Mouse (Mus musculus) C2C12 (cell line): Measurements from ENCODE around the gene Rcan1. TPM values are rescaled to one million over a fixed set of nuclear protein-coding genes. Genes with fewer than 3 reads are reported as not detected.

Source experiments
- H3K27me3 ChIP-seq: one replicate; pipeline ENCODE4 v1.6.1; 2011; ENCODE audit not compliant: control insufficient read depth, insufficient read depth, insufficient read length
- H3K36me3 ChIP-seq: one replicate; pipeline ENCODE4 v1.6.1; 2011; ENCODE audit not compliant: control insufficient read depth, insufficient read depth
- H3K4me3 ChIP-seq: one replicate; pipeline ENCODE4 v1.5.1; 2011; ENCODE audit warnings: mild to moderate bottlenecking, control low read depth; ENCODE audit not compliant: poor library complexity, insufficient read depth, severe bottlenecking
- H3K79me2 ChIP-seq: one replicate; pipeline ENCODE4 v1.6.1; 2011; ENCODE audit not compliant: control insufficient read depth, insufficient read depth
- H3K79me3 ChIP-seq: one replicate; pipeline ENCODE4 v1.6.1; 2011; ENCODE audit warnings: low read depth, control low read depth
- H3ac ChIP-seq: one replicate; pipeline ENCODE3; 2011; ENCODE audit warnings: low read depth; ENCODE audit not compliant: control insufficient read depth, insufficient read length
- CEBPB ChIP-seq: IDR thresholded peaks from one replicate; pipeline ENCODE4 v1.6.1; 2011; ENCODE audit warnings: low read depth, mild to moderate bottlenecking, control low read depth, moderate library complexity
- CTCF ChIP-seq: IDR thresholded peaks from one replicate; pipeline ENCODE4 v1.5.1; 2011; ENCODE audit not compliant: control insufficient read depth, insufficient read depth, insufficient read length
- FOSL1 ChIP-seq: IDR thresholded peaks from one replicate; pipeline ENCODE4 v1.8.0; 2011; ENCODE audit warnings: mild to moderate bottlenecking, low read length; ENCODE audit not compliant: poor library complexity, insufficient read depth, severe bottlenecking
- MAX ChIP-seq: IDR thresholded peaks from one replicate; pipeline ENCODE4 v1.6.1; 2011; ENCODE audit warnings: mild to moderate bottlenecking, control low read depth
- MYOD1 ChIP-seq: IDR thresholded peaks from one replicate; pipeline ENCODE4 v1.6.1; 2011; ENCODE audit warnings: low read depth; ENCODE audit not compliant: control insufficient read depth, insufficient read length
- MYOG ChIP-seq: IDR thresholded peaks from one replicate; pipeline ENCODE4 v1.6.1; 2011; ENCODE audit not compliant: control insufficient read depth, insufficient read length; ENCODE audit errors: extremely low read depth
- USF1 ChIP-seq: IDR thresholded peaks from one replicate; pipeline ENCODE4 v1.6.1; 2011; ENCODE audit warnings: low read depth, mild to moderate bottlenecking, control low read depth, moderate library complexity
- polyA plus RNA-seq: library from polyadenylated mRNA; unstranded; fragments of >200 nt; fragmentation: generic; extraction: Trizol; gene quantifications from one replicate; pipeline ENCODE4 v1.2.1, GENCODE M21; 2012; ENCODE audit warnings: missing spikeins

The Rcan1 gene
- polyA plus RNA-seq, 1 experiment, result 17.4 TPM

DNA sequence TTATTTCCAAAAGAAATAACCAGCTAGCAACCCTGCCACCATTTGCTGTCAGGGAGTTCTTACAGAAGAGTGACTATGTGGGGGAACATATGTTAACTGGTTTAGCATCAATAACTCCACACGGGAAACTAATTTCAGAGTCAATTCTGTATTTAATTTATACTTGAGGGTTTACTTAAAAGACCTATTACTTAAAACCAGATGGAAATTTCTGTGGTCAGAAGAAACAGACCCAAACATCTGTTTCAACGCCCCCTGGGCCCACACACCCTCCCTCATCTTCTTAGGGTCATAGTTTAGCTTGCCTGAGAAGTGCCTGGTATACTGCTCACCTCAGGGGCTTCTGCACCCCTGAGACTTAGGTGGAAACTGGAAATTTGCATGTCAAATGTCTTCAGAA lies 116.8 kb downstream of the Rcan1 start:
- no peak overlapping the region for H3ac ChIP-seq
- TF ChIP-seq USF1, result no peak
- TF ChIP-seq MAX, result no peak
- TF ChIP-seq FOSL1, result no peak
- TF ChIP-seq CTCF, result no peak
- no peak for TF ChIP-seq MYOG
- TF ChIP-seq MYOD1, result no peak
- TF ChIP-seq CEBPB, result no peak
- H3K79me2 ChIP-seq, result no peaks in the 10 kb centered on the region
- peaks cover 17% of the 10 kb centered on the region for H3K27me3 ChIP-seq
- no peaks in the 10 kb centered on the region for H3K79me3 ChIP-seq
- H3K36me3 ChIP-seq, result no peaks in the 10 kb centered on the region
- H3K4me3 ChIP-seq, result no peak overlapping the region

DNA sequence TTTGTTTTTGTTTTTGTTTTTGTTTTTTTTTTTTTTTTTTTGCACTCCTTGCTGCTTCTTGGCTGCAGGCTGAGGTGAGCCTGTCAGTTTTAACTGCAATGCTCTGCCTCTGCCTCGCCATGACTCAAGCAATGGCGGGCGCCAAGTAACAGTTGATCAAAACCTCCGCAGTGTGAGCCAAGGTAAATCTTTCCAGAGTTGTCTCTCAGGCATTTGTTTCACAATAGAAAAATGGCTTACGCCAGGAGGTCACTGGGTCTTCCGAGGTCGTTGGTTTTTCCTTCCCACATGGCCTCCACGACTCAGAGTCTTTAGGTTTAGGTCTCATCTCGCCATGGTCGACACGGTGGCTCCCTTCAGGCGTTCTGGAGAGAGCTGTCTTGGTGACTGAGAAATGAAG lies 117.4 kb downstream of the Rcan1 start:
- no peak overlapping the region for H3K4me3 ChIP-seq
- H3ac ChIP-seq, result no peak overlapping the region
- no peaks in the 10 kb centered on the region for H3K36me3 ChIP-seq
- no peaks in the 10 kb centered on the region for H3K79me2 ChIP-seq
- no peaks in the 10 kb centered on the region for H3K79me3 ChIP-seq
- peaks cover 15% of the 10 kb centered on the region for H3K27me3 ChIP-seq
- no peak for TF ChIP-seq MAX
- TF ChIP-seq MYOD1, result no peak
- TF ChIP-seq FOSL1, result no peak
- TF ChIP-seq MYOG, result no peak
- no peak for TF ChIP-seq CTCF
- TF ChIP-seq CEBPB, result no peak
- no peak for TF ChIP-seq USF1

DNA sequence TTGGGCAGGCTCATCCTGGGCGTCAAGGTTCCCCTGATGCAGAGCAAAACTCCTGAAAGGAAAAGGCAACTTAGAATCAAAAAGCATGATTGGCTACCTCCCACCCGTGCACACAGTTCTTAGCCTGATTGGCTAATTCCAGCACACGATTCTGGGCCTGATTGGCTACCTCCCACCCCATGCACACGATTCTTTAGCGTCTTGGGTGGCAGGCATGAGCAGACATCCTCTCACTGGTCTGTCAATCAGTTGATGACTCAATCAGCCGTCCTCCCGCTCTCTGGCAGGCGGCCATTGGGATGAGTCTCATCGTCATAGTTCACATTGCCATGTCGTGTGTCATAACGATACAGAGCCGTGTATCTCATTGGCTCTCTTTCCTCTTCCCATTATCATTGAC lies 121.7 kb downstream of the Rcan1 start:
- Histone ChIP-seq H3K36me3 (no peaks in the 10 kb centered on the region), H3K4me3 (no peak overlapping the region), H3K27me3 (no peaks in the 10 kb centered on the region), H3K79me3 (no peaks in the 10 kb centered on the region), H3ac (no peak overlapping the region), H3K79me2 (no peaks in the 10 kb centered on the region)
- no peak for TF ChIP-seq CTCF
- no peak for TF ChIP-seq MYOG
- no peak for TF ChIP-seq MYOD1
- TF ChIP-seq FOSL1, result peak; percentile 63
- TF ChIP-seq CEBPB, result no peak
- TF ChIP-seq MAX, result peak; percentile 62
- TF ChIP-seq USF1, result peak; percentile 37

DNA sequence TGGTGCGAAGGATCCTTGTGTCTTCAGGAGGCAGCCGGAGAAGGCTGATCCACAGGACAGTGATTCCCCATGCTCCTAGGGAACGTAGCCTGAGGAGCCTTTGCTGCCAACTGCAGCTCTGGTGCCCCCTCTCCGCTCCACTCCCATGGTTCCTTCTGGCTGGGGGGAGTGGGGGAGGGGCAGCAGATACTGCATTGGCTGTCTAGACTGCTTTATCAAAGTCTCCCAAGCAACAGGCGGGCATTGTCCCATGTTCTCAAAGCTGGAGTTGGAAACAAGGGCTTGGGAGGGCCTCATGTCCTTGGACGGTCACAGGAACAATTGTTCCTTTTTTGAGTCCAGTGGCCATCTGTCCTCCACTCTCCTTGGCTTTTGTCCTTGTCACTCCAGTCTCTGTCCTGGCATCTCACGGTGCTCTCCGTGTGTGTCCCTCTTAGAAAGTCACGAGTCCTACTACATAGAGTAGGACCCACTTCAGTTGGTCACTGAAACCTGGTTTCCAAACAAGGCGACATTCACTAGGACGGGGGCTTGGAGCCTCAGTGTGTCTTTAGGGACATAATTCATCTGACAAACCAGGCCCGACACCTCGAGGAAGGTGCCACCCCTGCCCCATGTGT lies 124.3 kb downstream of the Rcan1 start:
- no peaks in the 10 kb centered on the region for H3K79me2 ChIP-seq
- H3ac ChIP-seq, result no peak overlapping the region
- H3K4me3 ChIP-seq, result no peak overlapping the region
- no peaks in the 10 kb centered on the region for H3K79me3 ChIP-seq
- TF ChIP-seq USF1 (no peak), MYOG (no peak), MYOD1 (no peak), CTCF (no peak), MAX (no peak), CEBPB (no peak), FOSL1 (no peak)
- H3K36me3 ChIP-seq, result no peaks in the 10 kb centered on the region
- no peaks in the 10 kb centered on the region for H3K27me3 ChIP-seq

DNA sequence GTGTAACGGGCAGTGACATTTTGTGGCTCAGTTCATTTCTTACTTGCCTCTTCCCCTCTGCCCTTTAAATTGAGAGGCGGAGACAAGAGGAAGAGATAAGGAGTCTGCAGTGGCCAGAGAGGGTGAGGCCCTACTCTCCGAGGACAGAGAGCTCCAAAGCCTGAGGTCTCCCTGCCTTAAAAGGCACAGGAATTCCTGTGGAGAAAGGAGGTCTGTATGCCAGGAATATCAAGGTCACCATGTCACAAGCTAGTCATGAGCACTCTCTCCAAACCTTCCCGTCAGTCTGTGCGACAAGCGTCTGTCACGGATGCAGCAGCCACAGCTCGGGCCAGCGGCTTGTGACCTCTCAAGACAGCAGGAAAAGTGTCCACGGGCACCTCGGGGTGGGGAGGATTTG lies 125.5 kb downstream of the Rcan1 start:
- no peak for TF ChIP-seq USF1
- TF ChIP-seq CEBPB, result no peak
- TF ChIP-seq MYOD1, result no peak
- TF ChIP-seq MYOG, result no peak
- TF ChIP-seq CTCF, result no peak
- TF ChIP-seq FOSL1, result no peak
- no peak for TF ChIP-seq MAX
- H3K4me3 ChIP-seq, result no peak overlapping the region

More for the DNA sequence above, 125.5 kb downstream of the Rcan1 start:
- no peaks in the 10 kb centered on the region for H3K79me2 ChIP-seq
- H3K36me3 ChIP-seq, result no peaks in the 10 kb centered on the region
- no peaks in the 10 kb centered on the region for H3K27me3 ChIP-seq
- H3ac ChIP-seq, result no peak overlapping the region
- no peaks in the 10 kb centered on the region for H3K79me3 ChIP-seq

Other genes with a start within 250 kb of the Rcan1 start
- gene Kcne2, start 178.5 kb downstream of the Rcan1 start, polyA plus RNA-seq, result not detected
- 82.4 TPM for gene Smim11, start 169.6 kb downstream of the Rcan1 start, polyA plus RNA-seq
- gene Fam243, start 149.4 kb downstream of the Rcan1 start, polyA plus RNA-seq, result not detected
- 0.04 TPM for gene Kcne1, start 111.4 kb downstream of the Rcan1 start, polyA plus RNA-seq
- 0.01 TPM for gene Clic6, start 14.9 kb upstream of the Rcan1 start, polyA plus RNA-seq